19 mouse cellular contexts compared by ENCODE assay signal in the genomic region with DNA sequence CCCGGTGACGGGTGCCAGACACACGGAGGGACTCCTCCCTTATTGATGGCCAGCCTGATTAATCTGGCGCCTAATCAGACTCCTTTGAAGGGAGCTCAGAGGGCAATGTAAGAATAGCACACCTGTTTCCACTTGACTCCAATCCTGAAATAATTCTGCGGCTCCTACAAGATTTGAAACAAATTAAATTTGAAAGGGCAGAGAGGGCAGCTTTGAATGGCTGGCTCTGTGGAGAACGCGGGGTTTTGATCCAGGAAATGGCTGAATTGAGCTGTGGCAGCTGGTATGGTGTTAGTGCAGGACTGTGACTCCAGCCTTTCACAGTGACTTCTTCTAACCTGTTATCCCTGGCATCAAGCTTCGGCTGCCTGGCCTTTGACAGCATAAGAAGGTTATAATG.
A peak's percentile ranks its signal among the peaks of the same experiment; 100 is the strongest.
DNase-seq lines count a peak whose midpoint lies in the region; ATAC-seq and TF ChIP-seq lines count a peak whose summit lies in the region.
"Had no signal": no experiment of that assay in that cellular context is flagged by ENCODE, and none has a peak within 500 bp of the region (broad histone marks: within the 10 kb centered on the region; RNA-seq: fewer than 3 reads in every experiment).

No protein-coding gene starts in this region.

- peaks cover 40% of the 10 kb centered on the region for H3K4me1 ChIP-seq in heart, embryonic 13.5 days
- H3K4me1 ChIP-seq in midbrain, embryonic 15.5 days, result peaks cover 8% of the 10 kb centered on the region
- peaks cover 9% of the 10 kb centered on the region; the same call in 1 of the 2 replicates for H3K4me1 ChIP-seq in midbrain, embryonic 13.5 days (replicated peaks)
- H3K4me1 ChIP-seq in embryonic facial prominence, embryonic 13.5 days, result peaks cover 20% of the 10 kb centered on the region

- ATAC-seq in heart, embryonic 13.5 days (ENCODE audit: extremely low read depth, insufficient number of reproducible peaks, low FRiP score, low TSS enrichment), result no peak
- 0 out of 2 replicates have a peak, but pooled peaks have one; percentile 31 for ATAC-seq in midbrain, embryonic 15.5 days (replicated peaks)
- ATAC-seq in midbrain, embryonic 13.5 days, result no peak
- no peak for ATAC-seq in embryonic facial prominence, embryonic 13.5 days (ENCODE audit: insufficient number of reproducible peaks, insufficient read depth, low FRiP score, low TSS enrichment, low read depth)
- ATAC-seq: intestine, postnatal 0 days; Patski had no signal

- peak overlapping the region; percentile 50 for H3K4me2 ChIP-seq in heart, embryonic 13.5 days
- no peak overlapping the region for H3K4me2 ChIP-seq in midbrain, embryonic 15.5 days
- H3K4me2 ChIP-seq in midbrain, embryonic 13.5 days (replicated peaks), result no peak overlapping the region
- peak overlapping the region; percentile 14 for H3K4me2 ChIP-seq in embryonic facial prominence, embryonic 13.5 days
- H3K4me2 ChIP-seq: embryonic facial prominence, embryonic 15.5 days; hindbrain, embryonic 14.5 days; limb, embryonic 15.5 days; midbrain, embryonic 11.5 days had no signal

- 0 out of 2 replicates have a peak overlapping the region, but pooled peaks have one; percentile 12 for H3K9ac ChIP-seq in heart, embryonic 13.5 days
- no peak overlapping the region for H3K9ac ChIP-seq in midbrain, embryonic 15.5 days
- no peak overlapping the region for H3K9ac ChIP-seq in midbrain, embryonic 13.5 days (replicated peaks)
- H3K9ac ChIP-seq in embryonic facial prominence, embryonic 13.5 days, result no peak overlapping the region
- H3K9ac ChIP-seq: embryonic facial prominence, embryonic 15.5 days; hindbrain, embryonic 14.5 days; limb, embryonic 15.5 days had no signal

- H3K9me3 ChIP-seq in heart, embryonic 13.5 days, result no peaks in the 10 kb centered on the region
- no peaks in the 10 kb centered on the region for H3K9me3 ChIP-seq in midbrain, embryonic 15.5 days
- no peaks in the 10 kb centered on the region for H3K9me3 ChIP-seq in midbrain, embryonic 13.5 days
- H3K9me3 ChIP-seq in embryonic facial prominence, embryonic 13.5 days, result no peaks in the 10 kb centered on the region
- H3K9me3 ChIP-seq: embryonic facial prominence, embryonic 15.5 days; limb, embryonic 15.5 days had no signal

- 0 out of 2 replicates have a peak overlapping the region, but pooled peaks have one; percentile 21 for H3K4me3 ChIP-seq in heart, embryonic 13.5 days
- no peak overlapping the region for H3K4me3 ChIP-seq in midbrain, embryonic 15.5 days
- H3K4me3 ChIP-seq in midbrain, embryonic 13.5 days (replicated peaks), result no peak overlapping the region
- no peak overlapping the region for H3K4me3 ChIP-seq in embryonic facial prominence, embryonic 13.5 days
- no peak overlapping the region for H3K4me3 ChIP-seq in layer of hippocampus, adult 2 months
- H3K4me3 ChIP-seq: embryonic facial prominence, embryonic 15.5 days; left cerebral cortex, adult 2 months; limb, embryonic 15.5 days had no signal

- no peaks in the 10 kb centered on the region for H3K27me3 ChIP-seq in heart, embryonic 13.5 days (replicated peaks)
- no peaks in the 10 kb centered on the region for H3K27me3 ChIP-seq in midbrain, embryonic 15.5 days (replicated peaks)
- H3K27me3 ChIP-seq in midbrain, embryonic 13.5 days, result no peaks in the 10 kb centered on the region
- no peaks in the 10 kb centered on the region for H3K27me3 ChIP-seq in embryonic facial prominence, embryonic 13.5 days
- H3K27me3 ChIP-seq: embryonic facial prominence, embryonic 15.5 days; limb, embryonic 15.5 days had no signal

- 22% methylated on average over 8 of the region's 8 CpGs for WGBS in heart, embryonic 13.5 days
- WGBS in midbrain, embryonic 15.5 days, result 58% methylated on average over 8 of the region's 8 CpGs
- WGBS in midbrain, embryonic 13.5 days, result 59% methylated on average over 8 of the region's 8 CpGs
- WGBS in embryonic facial prominence, embryonic 13.5 days, result 25% methylated on average over 8 of the region's 8 CpGs

- no peak for DNase-seq in heart, adult 8-10 months (ENCODE audit: low spot score)
- DNase-seq in mesoderm, embryonic 11.5 days (ENCODE audit: low read depth, low spot score), result peak; percentile 26
- DNase-seq in right cerebral cortex, postnatal 36 days (ENCODE audit: low spot score in 2 of 2), result no peak
- DNase-seq in layer of hippocampus, adult 2 months (ENCODE audit: low spot score in 2 of 2), result no peak
- DNase-seq: cerebellum, postnatal 14 days; lung, postnatal 4 days; right cerebral cortex, postnatal 4 days; thymus, postnatal 36 days had no signal

- no peaks in the 10 kb centered on the region for H3K36me3 ChIP-seq in heart, embryonic 13.5 days
- no peaks in the 10 kb centered on the region for H3K36me3 ChIP-seq in midbrain, embryonic 15.5 days (replicated peaks)
- no peaks in the 10 kb centered on the region for H3K36me3 ChIP-seq in midbrain, embryonic 13.5 days
- no peaks in the 10 kb centered on the region for H3K36me3 ChIP-seq in embryonic facial prominence, embryonic 13.5 days
- H3K36me3 ChIP-seq: embryonic facial prominence, embryonic 15.5 days; limb, embryonic 15.5 days had no signal

- peak overlapping the region; percentile 60 for H3K27ac ChIP-seq in heart, embryonic 13.5 days (replicated peaks)
- H3K27ac ChIP-seq in midbrain, embryonic 15.5 days, result no peak overlapping the region
- H3K27ac ChIP-seq in midbrain, embryonic 13.5 days, result no peak overlapping the region
- no peak overlapping the region for H3K27ac ChIP-seq in embryonic facial prominence, embryonic 13.5 days
- H3K27ac ChIP-seq in layer of hippocampus, adult 2 months, result no peak overlapping the region
- H3K27ac ChIP-seq: embryonic facial prominence, embryonic 15.5 days; hindbrain, embryonic 14.5 days; left cerebral cortex, adult 2 months; limb, embryonic 15.5 days had no signal

- no peak for TF ChIP-seq CTCF in layer of hippocampus, adult 2 months (conservative IDR thresholded peaks at IDR 0.05)

Comparison
In these comparisons a context has a peak if more than half of its experiments do, and no peak if none do; other contexts are left out.
1. H3K4me2 ChIP-seq: peak in heart, embryonic 13.5 days (single experiment) and embryonic facial prominence, embryonic 13.5 days (single experiment); none in midbrain, embryonic 15.5 days (single experiment) and midbrain, embryonic 13.5 days (single experiment).